Mouse (Mus musculus) cerebellum, adult 2 months (tissue): ENCODE measurements at regions not wholly inside any gene's neighbourhood (a gene's known extent, or its start where the extent isn't known, plus 50 kb on each side); places are given as distances from the start of the nearest gene placed in this dataset.

Experiments
- CTCF ChIP-seq: fragments of 200-500 bp; IDR thresholded peaks from 2 replicates; pipeline ENCODE4 v1.5.1; 2011; ENCODE audit warnings: low read depth, mild to moderate bottlenecking, control low read depth, low read length, moderate library complexity, borderline replicate concordance; ENCODE audit not compliant: insufficient read depth
- POLR2A ChIP-seq: fragments of 200-500 bp; IDR thresholded peaks from 2 replicates; pipeline ENCODE4 v1.6.1; 2011; ENCODE audit warnings: low read length, control low read depth, borderline replicate concordance; ENCODE audit not compliant: insufficient read depth

GRCm38 (mm10) chr10:21684286-21685013 is 91.5 kb downstream of the 1700020N01Rik start:
- TF ChIP-seq CTCF: no peak
- TF ChIP-seq POLR2A: no peak
